Mouse (Mus musculus) thymus, postnatal 4 days (tissue): Measurements from ENCODE around the gene Cep68.

Source experiments
- DNase-seq: peaks from one replicate; pipeline ENCODE4 v3.0.0; 2021

Gene Cep68

GRCm38 (mm10) chr11:20202299-20203011, 46.8 kb downstream of the Cep68 start:
- no peak for DNase-seq

GRCm38 (mm10) chr11:20201661-20202101, 47.5 kb downstream of the Cep68 start:
- no peak for DNase-seq

- DNase-seq = peak; percentile 100
Observed at GRCm38 (mm10) chr11:20200713-20201575, 48.3 kb downstream of the Cep68 start, which contains the start of gene Rab1a. Gene Rab1a (plus strand): TSS chr11:20201432.

- DNase-seq = no peak
Observed at GRCm38 (mm10) chr11:20193100-20193736, 56.0 kb downstream of the Cep68 start.

GRCm38 (mm10) chr11:20187271-20187670, 62.0 kb downstream of the Cep68 start:
- DNase-seq = no peak
